Mouse (Mus musculus) heart, adult 8-10 months (tissue): ENCODE measurements around the gene Pex26. TPM values are rescaled to one million over a fixed set of nuclear protein-coding genes. Genes with fewer than 3 reads are reported as not detected.

Source experiments
- DNase-seq: peaks from one replicate; pipeline ENCODE4 v3.0.0; 2022; ENCODE audit warnings: low spot score
- total RNA-seq, 4 experiments: library from RNA; stranded (reverse); gene quantifications; 2 replicates each; pipeline ENCODE4 v1.2.4; 2022

Gene Pex26
- total RNA-seq, 4 experiments from 2014 or later, result 5.9 to 6.6 (median 6.3) TPM

GRCm38 (mm10) chr6:121236386-121236785, 52.9 kb downstream of the Pex26 start:
- DNase-seq, result no peak

GRCm38 (mm10) chr6:121238209-121238608, 54.7 kb downstream of the Pex26 start:
- DNase-seq, result no peak

- no peak for DNase-seq
These were observed 58.3 kb downstream of the Pex26 start for GRCm38 (mm10) chr6:121241780-121242179.

GRCm38 (mm10) chr6:121243161-121243560, 59.7 kb downstream of the Pex26 start:
- no peak for DNase-seq

- DNase-seq, result peak; percentile 94
These were observed 61.9 kb downstream of the Pex26 start, which contains the start of gene Usp18 for GRCm38 (mm10) chr6:121245127-121246036. Gene Usp18 (plus strand): TSS chr6:121245906.

GRCm38 (mm10) chr6:121246037-121246361, 62.5 kb downstream of the Pex26 start:
- DNase-seq, result no peak

Other genes with a start within 250 kb of the Pex26 start
- 100 to 1,000 TPM; 112 to 130 (median 120) TPM for gene Mical3, start 52.7 kb upstream of the Pex26 start, total RNA-seq
- 100 to 1,000 TPM; 175 to 206 (median 179) TPM for gene Tuba8, start 27.0 kb downstream of the Pex26 start, total RNA-seq
- gene Usp18, start 62.2 kb downstream of the Pex26 start, total RNA-seq, result 1 to 10 TPM in 1 of 4 experiments, under 1 TPM in 3; 0.69 to 1.1 (median 0.93) TPM
- under 1 TPM in 2 of 4 experiments, not detected in 2; 0.46 to 0.49 TPM for gene Slc6a13, start 116.6 kb downstream of the Pex26 start, total RNA-seq
- gene Slc6a12, start 159.4 kb downstream of the Pex26 start, total RNA-seq, result not detected